Mouse (Mus musculus): ENCODE measurements around the gene Ndufs2.

The Ndufs2 gene

GRCm38 (mm10) chr1:171193911-171194830 is 57.0 kb downstream of the Ndufs2 start:
- no peak for DNase-seq (ENCODE audit: low spot score)

- DNase-seq (ENCODE audit: low spot score) = no peak
Measured at GRCm38 (mm10) chr1:171193093-171193840, 57.9 kb downstream of the Ndufs2 start.

- DNase-seq (ENCODE audit: low spot score) = no peak
Measured at GRCm38 (mm10) chr1:171192283-171192682, 58.9 kb downstream of the Ndufs2 start.

- no peak for DNase-seq (ENCODE audit: low spot score)
Measured at GRCm38 (mm10) chr1:171190832-171191231, 60.4 kb downstream of the Ndufs2 start.

GRCm38 (mm10) chr1:171189476-171190114 is 61.6 kb downstream of the Ndufs2 start:
- DNase-seq (ENCODE audit: low spot score) = no peak

DNA sequence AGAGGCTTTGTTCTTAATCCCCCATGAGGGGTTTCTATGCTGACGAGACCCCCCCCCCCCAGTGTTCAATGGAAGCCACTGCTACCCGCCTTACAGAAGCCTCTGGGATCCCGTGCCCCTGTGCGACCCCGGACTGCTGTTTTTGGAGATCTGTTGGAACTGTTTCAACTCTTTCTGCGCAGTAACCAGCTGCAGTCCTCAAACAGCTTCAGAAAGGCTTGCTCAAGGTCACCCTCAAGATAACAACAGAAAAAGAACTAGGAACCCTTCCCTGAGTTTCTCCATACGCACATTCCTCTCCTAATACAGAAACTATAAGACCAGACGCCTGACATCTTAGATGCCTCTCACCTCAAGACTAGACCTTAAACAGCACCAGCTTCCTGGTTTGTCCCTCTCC is 62.1 kb downstream of the Ndufs2 start:
- DNase-seq (ENCODE audit: low spot score) = no peak

DNA sequence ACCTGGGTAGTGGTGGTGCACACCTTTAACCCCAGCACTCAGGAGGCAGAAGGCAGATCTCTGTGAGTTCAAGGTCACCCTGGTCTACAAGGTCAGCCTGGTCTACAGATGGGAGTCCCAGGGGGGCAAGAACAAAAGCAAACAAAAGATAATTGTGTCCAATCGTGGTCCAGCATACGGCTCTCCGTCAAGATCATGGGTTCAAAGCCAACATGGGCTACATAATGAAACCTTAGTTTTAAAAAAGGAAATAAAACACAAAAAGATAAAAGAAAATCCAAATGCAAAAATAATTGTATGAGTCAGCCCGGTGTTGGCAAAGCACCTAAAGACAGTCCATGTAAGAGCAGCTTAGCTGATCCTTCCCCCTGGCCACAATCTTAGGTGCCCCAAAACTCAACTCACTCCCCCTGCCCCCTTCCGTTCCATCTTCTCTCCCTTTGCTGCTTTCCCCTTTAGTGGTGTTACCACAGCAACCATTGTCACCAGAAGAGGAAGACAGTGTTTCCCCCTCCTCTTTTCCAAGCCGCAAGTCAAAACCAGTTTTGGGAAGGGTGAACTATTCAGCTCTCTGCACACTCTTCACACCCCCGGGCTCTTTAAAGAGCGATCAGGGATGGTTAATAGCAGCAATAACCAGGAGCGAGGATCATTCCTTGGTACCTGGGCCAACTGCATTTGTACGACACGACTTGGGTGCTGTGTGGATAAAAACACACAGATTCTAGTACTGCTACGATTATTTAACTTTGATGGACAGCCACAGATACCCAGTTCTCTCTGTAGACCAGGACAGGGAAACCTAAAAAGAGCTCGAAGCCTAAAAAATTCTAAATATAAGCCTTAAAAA is 63.1 kb downstream of the Ndufs2 start:
- no peak for DNase-seq (ENCODE audit: low spot score)

GRCm38 (mm10) chr1:171185655-171186054 is 65.5 kb downstream of the Ndufs2 start:
- DNase-seq (ENCODE audit: low spot score) = no peak

All from lung, postnatal 25 days (tissue).